Mouse (Mus musculus) neural tube, embryonic 12.5 days (tissue): ENCODE measurements around the gene Slc25a40. TPM values are rescaled to one million over a fixed set of nuclear protein-coding genes. Genes with fewer than 3 reads are reported as not detected.

Source experiments
- polyA plus RNA-seq: library from polyadenylated mRNA; unstranded; fragments of >200 nt; fragmentation: Nextera tagmentation; extraction: Ambion mirVana; gene quantifications from 2 replicates; pipeline ENCODE4 v1.2.1, GENCODE M21; 2016

Slc25a40 gene
- polyA plus RNA-seq, 1 experiment from 2014 or later = 9.9 TPM

Other genes with a start within 250 kb of the Slc25a40 start
- gene Adam22, start 54.7 kb upstream of the Slc25a40 start, polyA plus RNA-seq = 22.3 and 25.1 TPM in 2 replicates
- 42.0 and 43.5 TPM in 2 replicates for gene Dbf4, start 134 bp upstream of the Slc25a40 start, polyA plus RNA-seq
- gene Rundc3b, start 200.1 kb downstream of the Slc25a40 start, polyA plus RNA-seq = 25.9 and 30.2 TPM in 2 replicates
- 0.86 and 1.1 TPM in 2 replicates for gene Abcb1a, start 237.2 kb downstream of the Slc25a40 start, polyA plus RNA-seq